23 mouse cellular contexts compared by ENCODE assay signal in genomic region chr16:50200214-50200613, GRCm38 (mm10).
"Had no signal": no experiment of that assay in that cellular context is flagged by ENCODE, and none has a peak within 500 bp of the region (broad histone marks: within the 10 kb centered on the region; RNA-seq: fewer than 3 reads in every experiment).

No protein-coding gene starts in this region.

- H3K9ac ChIP-seq: limb, embryonic 13.5 days; liver, embryonic 12.5 days; liver, embryonic 15.5 days; lung, embryonic 15.5 days; midbrain, embryonic 12.5 days; midbrain, embryonic 15.5 days; neural tube, embryonic 12.5 days; neural tube, embryonic 15.5 days had no signal

- DNase-seq: kidney, adult 8-10 months; layer of hippocampus, adult 9-11 months; liver; lung, adult 18-20 months; lung, postnatal 10 days; lung, postnatal 36 days; right cerebral cortex, adult 18-20 months; right cerebral cortex, postnatal 14 days; right cerebral cortex, postnatal 4 days; thymus, adult 2 months; thymus, postnatal 25 days had no signal

- H3K27ac ChIP-seq: kidney, postnatal 0 days; layer of hippocampus, adult 2 months; limb, embryonic 10.5 days; limb, embryonic 13.5 days; liver, embryonic 12.5 days; liver, embryonic 15.5 days; lung, embryonic 15.5 days; midbrain, embryonic 12.5 days; midbrain, embryonic 15.5 days; neural tube, embryonic 12.5 days; neural tube, embryonic 15.5 days; stomach, postnatal 0 days had no signal

- H3K27me3 ChIP-seq: limb, embryonic 13.5 days; liver, embryonic 12.5 days; liver, embryonic 15.5 days; lung, embryonic 15.5 days; midbrain, embryonic 12.5 days; midbrain, embryonic 15.5 days; neural tube, embryonic 12.5 days; neural tube, embryonic 15.5 days had no signal

- H3K4me3 ChIP-seq: layer of hippocampus, adult 2 months; limb, embryonic 10.5 days; limb, embryonic 13.5 days; liver, embryonic 12.5 days; liver, embryonic 15.5 days; lung, embryonic 15.5 days; midbrain, embryonic 12.5 days; midbrain, embryonic 15.5 days; neural tube, embryonic 12.5 days; neural tube, embryonic 15.5 days had no signal

- H3K4me2 ChIP-seq: limb, embryonic 13.5 days; liver, embryonic 12.5 days; liver, embryonic 15.5 days; lung, embryonic 15.5 days; midbrain, embryonic 12.5 days; midbrain, embryonic 15.5 days; neural tube, embryonic 12.5 days; neural tube, embryonic 15.5 days had no signal

- ATAC-seq: liver, embryonic 12.5 days; midbrain, embryonic 15.5 days had no signal

- H3K4me1 ChIP-seq: limb, embryonic 10.5 days; limb, embryonic 13.5 days; liver, embryonic 15.5 days; lung, embryonic 15.5 days; midbrain, embryonic 12.5 days; neural tube, embryonic 12.5 days; neural tube, embryonic 15.5 days had no signal

- H3K9me3 ChIP-seq: limb, embryonic 10.5 days; limb, embryonic 13.5 days; liver, embryonic 12.5 days; liver, embryonic 15.5 days; lung, embryonic 15.5 days; midbrain, embryonic 12.5 days; midbrain, embryonic 15.5 days; neural tube, embryonic 12.5 days; neural tube, embryonic 15.5 days had no signal
